Mouse (Mus musculus): Measurements from ENCODE around the gene Gm21887.
"Not testable (repeated sequence)": the region's sequence is repeated elsewhere in the genome, so short reads cannot be mapped to it uniquely, and the experiment has no call there.

DNA sequence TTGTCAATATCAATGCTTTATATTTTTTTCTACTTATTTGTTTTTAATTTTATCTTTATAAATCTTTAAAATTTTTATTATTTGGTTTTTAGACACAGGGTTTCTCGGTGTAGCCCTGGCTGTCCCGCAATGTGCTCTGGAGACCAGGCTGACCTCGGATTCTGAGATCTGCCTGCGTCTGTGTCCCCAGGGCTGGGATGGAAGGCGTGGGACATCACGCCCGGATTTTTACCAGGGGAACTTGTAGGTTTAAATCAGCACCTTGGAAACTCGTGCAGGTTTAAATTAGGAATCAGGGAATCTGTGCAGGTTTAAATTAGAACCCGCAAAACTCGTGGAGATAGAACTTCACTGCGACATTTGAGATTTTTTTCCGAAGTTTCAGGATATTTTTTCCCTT, 11.7 kb downstream of the Gm21887 start:
- peak; percentile 3; the same call in 1 of the 2 replicates for TF ChIP-seq CTCF (IDR thresholded peaks at IDR 0.05; ENCODE audit: low read depth, low read length)
- TF ChIP-seq POLR2A (IDR thresholded peaks at IDR 0.05; ENCODE audit: borderline replicate concordance, low read depth, low read length), result not testable (repeated sequence)

Data from bone marrow macrophage, adult 2 months (primary cell).